Mouse (Mus musculus): ENCODE measurements around the gene Kcnma1.

- TF ChIP-seq EP300 (IDR thresholded peaks at IDR 0.05; ENCODE audit: low read depth in 1 of 2, low read length in 2 of 2) (no peak), RAD21 (IDR thresholded peaks at IDR 0.05; ENCODE audit: low read depth, low read length) (no peak), CTCF (IDR thresholded peaks at IDR 0.05 in 2 of 3, conservative IDR thresholded peaks at IDR 0.05 in 1 of 3; ENCODE audit: control insufficient read depth in 1 of 3, insufficient read depth in 1 of 3, low read depth in 2 of 3, low read length in 3 of 3, poor library complexity in 1 of 3, severe bottlenecking in 1 of 3) (no peak)
These were observed 376.1 kb downstream of the Kcnma1 start for GRCm38 (mm10) chr14:23638078-23638695.

Data from MEL (cell line).